Mouse (Mus musculus) embryonic facial prominence, embryonic 12.5 days (tissue): ENCODE measurements at regions not wholly inside any gene's neighbourhood (a gene's known extent, or its start where the extent isn't known, plus 50 kb on each side); places are given as distances from the start of the nearest gene placed in this dataset.

Source experiments
- ATAC-seq: fragments of 200-750 bp; cut with Nextera tagmentation; 2 replicates; pipeline ENCODE4 v1.8.0; 2017; ENCODE audit not compliant: insufficient number of reproducible peaks, insufficient read depth, low FRiP score, low TSS enrichment
- H3K27ac ChIP-seq: fragments of 300-500 bp; sonication (generic); 2 replicates; pipeline ENCODE4 v1.5.1; 2016; ENCODE audit warnings: mild to moderate bottlenecking
- H3K27me3 ChIP-seq: fragments of 300-500 bp; sonication (generic); 2 replicates; pipeline ENCODE4 v1.6.1; 2016; ENCODE audit warnings: mild to moderate bottlenecking, moderate library complexity
- H3K36me3 ChIP-seq: fragments of 300-500 bp; sonication (generic); 2 replicates; pipeline ENCODE4 v1.6.1; 2016; ENCODE audit warnings: mild to moderate bottlenecking
- H3K4me1 ChIP-seq: fragments of 300-500 bp; sonication (generic); 2 replicates; pipeline ENCODE4 v1.6.1; 2016
- H3K4me2 ChIP-seq: fragments of 300-500 bp; sonication (generic); replicated peaks from 2 replicates; pipeline ENCODE4 v1.6.1; 2016; ENCODE audit warnings: mild to moderate bottlenecking, moderate library complexity
- H3K4me3 ChIP-seq: fragments of 300-500 bp; sonication (generic); 2 replicates; pipeline ENCODE4 v1.5.1; 2016; ENCODE audit warnings: mild to moderate bottlenecking
- H3K9ac ChIP-seq: fragments of 300-500 bp; sonication (generic); 2 replicates; pipeline ENCODE4 v1.6.1; 2016; ENCODE audit warnings: mild to moderate bottlenecking, moderate library complexity
- H3K9me3 ChIP-seq: fragments of 300-500 bp; sonication (generic); 2 replicates; pipeline ENCODE4 v1.6.1; 2016; ENCODE audit warnings: mild to moderate bottlenecking, moderate library complexity
- WGBS: fragments of 180-500 bp; shearing (Covaris S2); methylation state at CpG from one replicate; pipeline ENCODE4 v1.1.7; 2016; 5-methylcytosine and 5-hydroxymethylcytosine counted together

GRCm38 (mm10) chr7:88225800-88226199 lies 52.1 kb upstream of the Ctsc start:
- 73% methylated on average over 1 of the region's 1 CpGs for WGBS
- Histone ChIP-seq H3K27ac (no peak overlapping the region), H3K9me3 (no peaks in the 10 kb centered on the region), H3K4me3 (no peak overlapping the region), H3K4me1 (no peaks in the 10 kb centered on the region), H3K36me3 (no peaks in the 10 kb centered on the region), H3K4me2 (no peak overlapping the region), H3K9ac (no peak overlapping the region), H3K27me3 (no peaks in the 10 kb centered on the region)
- ATAC-seq = no peak
